Mouse (Mus musculus): Measurements from ENCODE around the gene Spint3.

DNA sequence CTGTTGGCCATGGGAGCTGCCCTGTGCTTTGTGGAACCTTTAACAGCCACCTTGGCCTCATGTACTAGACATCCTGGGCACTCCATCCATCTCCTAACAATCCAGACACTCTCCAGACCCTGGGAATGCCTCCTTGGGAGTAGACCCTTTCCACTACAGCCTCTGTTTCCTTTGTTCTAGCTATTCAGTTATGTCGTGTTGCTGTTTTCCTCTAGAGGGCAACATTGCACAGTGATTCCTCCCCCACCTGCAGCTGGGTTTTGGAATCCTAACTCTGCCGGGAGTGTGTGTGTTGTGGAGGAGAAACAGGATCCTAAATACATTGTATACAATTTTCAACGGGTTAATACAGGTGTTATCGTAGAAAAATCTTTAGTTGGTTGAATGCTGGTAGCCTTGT, 18.8 kb upstream of the Spint3 start:
- TF ChIP-seq POLR2A (IDR thresholded peaks at IDR 0.05; ENCODE audit: borderline replicate concordance, insufficient read depth, low read length) (no peak), CTCF (IDR thresholded peaks at IDR 0.05; ENCODE audit: borderline replicate concordance, insufficient read depth, low read depth, low read length) (peak; percentile 60; the same call in 1 of the 2 replicates)
